Comparison of ENCODE assay signal across 14 mouse cellular contexts in genomic region chr2:157691266-157692105, GRCm38 (mm10). TPM values are rescaled to one million over a fixed set of nuclear protein-coding genes. Genes with fewer than 3 reads are reported as not detected.
DNase-seq lines count a peak whose midpoint lies in the region; ATAC-seq lines count a peak whose summit lies in the region.
"Had no signal": no experiment of that assay in that cellular context is flagged by ENCODE, and none has a peak within 500 bp of the region (broad histone marks: within the 10 kb centered on the region; RNA-seq: fewer than 3 reads in every experiment).

No protein-coding gene starts in this region.

- peak overlapping the region; percentile 80 for H3K27ac ChIP-seq in kidney, embryonic 15.5 days
- no peak overlapping the region for H3K27ac ChIP-seq in embryonic facial prominence, embryonic 12.5 days
- peak overlapping the region; percentile 46 for H3K27ac ChIP-seq in midbrain, embryonic 10.5 days (replicated peaks)
- H3K27ac ChIP-seq: intestine, embryonic 15.5 days; macrophage had no signal

- WGBS in kidney, embryonic 15.5 days: 31% methylated on average over 13 of the region's 13 CpGs
- 55% methylated on average over 13 of the region's 13 CpGs for WGBS in embryonic facial prominence, embryonic 12.5 days
- WGBS in midbrain, embryonic 10.5 days: 61% methylated on average over 13 of the region's 13 CpGs

- peaks cover 46% of the 10 kb centered on the region for H3K4me1 ChIP-seq in kidney, embryonic 15.5 days
- H3K4me1 ChIP-seq in embryonic facial prominence, embryonic 12.5 days: peaks cover 23% of the 10 kb centered on the region
- peaks cover 39% of the 10 kb centered on the region for H3K4me1 ChIP-seq in midbrain, embryonic 10.5 days
- H3K4me1 ChIP-seq: intestine, embryonic 15.5 days had no signal

- no peak for DNase-seq in kidney, adult 11 months
- DNase-seq in midbrain, embryonic 10.5 days (ENCODE audit: low spot score): peak; percentile 27
- DNase-seq in retina, embryonic 14.5 days (ENCODE audit: low spot score): peak; percentile 38
- DNase-seq in B cell, adult 2 months: no peak
- no peak for DNase-seq in heart, postnatal 4 days
- DNase-seq: cerebellum, adult 18-20 months; layer of hippocampus, adult 9-11 months; liver, postnatal 0 days; right cerebral cortex, postnatal 25 days had no signal

- peak overlapping the region; percentile 34 for H3K4me2 ChIP-seq in kidney, embryonic 15.5 days
- H3K4me2 ChIP-seq in embryonic facial prominence, embryonic 12.5 days (replicated peaks): no peak overlapping the region
- H3K4me2 ChIP-seq: intestine, embryonic 15.5 days had no signal

- no peaks in the 10 kb centered on the region for H3K36me3 ChIP-seq in kidney, embryonic 15.5 days
- H3K36me3 ChIP-seq in embryonic facial prominence, embryonic 12.5 days: no peaks in the 10 kb centered on the region
- no peaks in the 10 kb centered on the region for H3K36me3 ChIP-seq in midbrain, embryonic 10.5 days
- H3K36me3 ChIP-seq: intestine, embryonic 15.5 days had no signal

- no peak overlapping the region for H3K9ac ChIP-seq in kidney, embryonic 15.5 days
- H3K9ac ChIP-seq in embryonic facial prominence, embryonic 12.5 days: no peak overlapping the region
- H3K9ac ChIP-seq: intestine, embryonic 15.5 days; liver, postnatal 0 days had no signal

- H3K4me3 ChIP-seq in kidney, embryonic 15.5 days (replicated peaks): no peak overlapping the region
- H3K4me3 ChIP-seq in embryonic facial prominence, embryonic 12.5 days: no peak overlapping the region
- H3K4me3 ChIP-seq in midbrain, embryonic 10.5 days: no peak overlapping the region
- H3K4me3 ChIP-seq: intestine, embryonic 15.5 days had no signal

- 0 out of 2 replicates have a peak, but pooled peaks cover 2% of the 10 kb centered on the region for H3K27me3 ChIP-seq in kidney, embryonic 15.5 days
- no peaks in the 10 kb centered on the region for H3K27me3 ChIP-seq in embryonic facial prominence, embryonic 12.5 days
- H3K27me3 ChIP-seq in midbrain, embryonic 10.5 days (ENCODE audit: low read depth, poor library complexity, severe bottlenecking): peaks cover 65% of the 10 kb centered on the region
- H3K27me3 ChIP-seq: intestine, embryonic 15.5 days had no signal

- H3K9me3 ChIP-seq in kidney, embryonic 15.5 days (replicated peaks): no peaks in the 10 kb centered on the region; the same call in 1 of the 2 replicates
- no peaks in the 10 kb centered on the region for H3K9me3 ChIP-seq in embryonic facial prominence, embryonic 12.5 days
- H3K9me3 ChIP-seq in midbrain, embryonic 10.5 days (replicated peaks): no peaks in the 10 kb centered on the region
- H3K9me3 ChIP-seq: intestine, embryonic 15.5 days had no signal

- peak; percentile 28 for ATAC-seq in kidney, embryonic 15.5 days (replicated peaks; ENCODE audit: low FRiP score)
- peak; percentile 43; the same call in 1 of the 2 replicates for ATAC-seq in embryonic facial prominence, embryonic 12.5 days (ENCODE audit: insufficient number of reproducible peaks, insufficient read depth, low FRiP score, low TSS enrichment)
- no peak for ATAC-seq in megakaryocyte, adult 5-6 weeks (ENCODE audit: poor library complexity, severe bottlenecking)
- ATAC-seq: intestine, embryonic 15.5 days; liver, postnatal 0 days had no signal

RNA-seq across cellular contexts. Expression of gene Ctnnbl1, which starts 45.7 kb away (rescaled TPM):
- polyA plus RNA-seq in kidney, embryonic 15.5 days (2015; fragmentation: Nextera tagmentation; extraction: Ambion mirVana): 72.7 and 75.3 TPM in 2 replicates
- 74.0 and 78.0 TPM in 2 replicates for polyA plus RNA-seq in embryonic facial prominence, embryonic 12.5 days (2016; fragmentation: Nextera tagmentation; extraction: Ambion mirVana)
- polyA plus RNA-seq in midbrain, embryonic 10.5 days (2016; fragmentation: Nextera tagmentation; extraction: Ambion mirVana): 96.0 and 102 TPM in 2 replicates
- total RNA-seq in megakaryocyte, adult 5-6 weeks (2015): 13.5 and 20.0 TPM in 2 replicates
- 35.2 and 35.9 TPM in 2 replicates for total RNA-seq in megakaryocyte, adult 5-6 weeks (2017)
- 10 to 100 TPM; 16.8 to 18.2 TPM for total RNA-seq in heart, postnatal 4 days (2021)

Comparison
In these comparisons a context has a peak if more than half of its experiments do, and no peak if none do; other contexts are left out.
1. DNase-seq: peak in midbrain, embryonic 10.5 days (single experiment) and retina, embryonic 14.5 days (single experiment); none in kidney, adult 11 months (single experiment), B cell, adult 2 months (0 of 2) and heart, postnatal 4 days (single experiment).